Mouse (Mus musculus): ENCODE results near the gene Hist1h1t.

The Hist1h1t gene

GRCm38 (mm10) chr13:23737091-23737490, 41.5 kb downstream of the Hist1h1t start:
- DNase-seq (ENCODE audit: low spot score in 2 of 2) = no peak

- DNase-seq (ENCODE audit: low spot score in 2 of 2) = no peak
Observed at GRCm38 (mm10) chr13:23738041-23738440, 42.4 kb downstream of the Hist1h1t start.

GRCm38 (mm10) chr13:23738677-23739068, 43.1 kb downstream of the Hist1h1t start, which contains the start of gene Hist1h1c:
TSS of gene Hist1h1c (plus strand) at chr13:23738808.
- DNase-seq (ENCODE audit: low spot score in 2 of 2) = peak; percentile 65 to 88

GRCm38 (mm10) chr13:23739069-23739921, 43.7 kb downstream of the Hist1h1t start:
- DNase-seq (ENCODE audit: low spot score in 2 of 2) = peak; percentile 65 to 80

GRCm38 (mm10) chr13:23739922-23740252, 44.3 kb downstream of the Hist1h1t start:
- no peak for DNase-seq (ENCODE audit: low spot score in 2 of 2)

- no peak for DNase-seq (ENCODE audit: low spot score in 2 of 2)
Observed at GRCm38 (mm10) chr13:23740256-23740840, 44.7 kb downstream of the Hist1h1t start.

- no peak for DNase-seq (ENCODE audit: low spot score in 2 of 2)
Observed at GRCm38 (mm10) chr13:23740910-23741309, 45.3 kb downstream of the Hist1h1t start.

- DNase-seq (ENCODE audit: low spot score in 2 of 2) = no peak
Observed at GRCm38 (mm10) chr13:23742007-23742406, 46.4 kb downstream of the Hist1h1t start.

- DNase-seq (ENCODE audit: low spot score in 2 of 2) = no peak
Observed at GRCm38 (mm10) chr13:23743215-23743614, 47.6 kb downstream of the Hist1h1t start.

- DNase-seq (ENCODE audit: low spot score in 2 of 2) = no peak
Observed at GRCm38 (mm10) chr13:23743963-23744362, 48.3 kb downstream of the Hist1h1t start.

- DNase-seq (ENCODE audit: low spot score in 2 of 2) = no peak
Observed at GRCm38 (mm10) chr13:23744421-23745380, 49.1 kb downstream of the Hist1h1t start.

GRCm38 (mm10) chr13:23745381-23746161, 50.0 kb downstream of the Hist1h1t start, which contains the start of gene Hist1h3c:
TSS of gene Hist1h3c (minus strand) at chr13:23745602.
- peak; percentile 69 to 83 for DNase-seq (ENCODE audit: low spot score in 2 of 2)

Data from cerebellum, postnatal 4 days (tissue).